Mouse (Mus musculus) testis, adult 2 months (tissue): ENCODE results near the gene Them7. TPM values are rescaled to one million over a fixed set of nuclear protein-coding genes. Genes with fewer than 3 reads are reported as not detected.

Source experiments
- H3K27ac ChIP-seq: fragments of 200-500 bp; 2 replicates; pipeline ENCODE4 v1.5.1; 2012; ENCODE audit warnings: low read depth, low read length; ENCODE audit not compliant: control insufficient read depth, insufficient read depth
- H3K27me3 ChIP-seq: fragments of 200-500 bp; 2 replicates; pipeline ENCODE4 v1.6.1; 2012; ENCODE audit warnings: mild to moderate bottlenecking, low read length, moderate library complexity; ENCODE audit not compliant: control insufficient read depth, insufficient read depth
- H3K36me3 ChIP-seq: fragments of 200-500 bp; 2 replicates; pipeline ENCODE4 v1.6.1; 2012; ENCODE audit warnings: mild to moderate bottlenecking, low read length; ENCODE audit not compliant: control insufficient read depth, insufficient read depth
- H3K4me1 ChIP-seq: fragments of 200-500 bp; 2 replicates; pipeline ENCODE4 v1.6.1; 2012; ENCODE audit warnings: low read length; ENCODE audit not compliant: control insufficient read depth, insufficient read depth
- H3K4me3 ChIP-seq: fragments of 200-500 bp; 2 replicates; pipeline ENCODE4 v1.5.1; 2012; ENCODE audit warnings: low read depth, mild to moderate bottlenecking, low read length, moderate library complexity, mixed read lengths; ENCODE audit not compliant: control insufficient read depth
- CTCF ChIP-seq: fragments of 200-500 bp; IDR thresholded peaks from 2 replicates; pipeline ENCODE4 v1.5.1; 2012; ENCODE audit warnings: low read depth, mild to moderate bottlenecking, inconsistent platforms, low read length, moderate library complexity; ENCODE audit not compliant: control insufficient read depth, insufficient read depth, insufficient replicate concordance
- POLR2A ChIP-seq: fragments of 200-500 bp; IDR thresholded peaks from 2 replicates; pipeline ENCODE4 v1.6.1; 2012; ENCODE audit warnings: low read depth, mild to moderate bottlenecking, inconsistent platforms, low read length, moderate library complexity; ENCODE audit not compliant: control insufficient read depth
- polyA plus RNA-seq: library from polyadenylated mRNA; depleted of rRNA; stranded (reverse); fragments of >200 nt; gene quantifications from 2 replicates; pipeline ENCODE4 v1.2.3, GENCODE M21; 2012

The Them7 gene
- polyA plus RNA-seq, 1 experiment, result 0.56 TPM

- peaks cover 3% of the 10 kb centered on the region; the same call in 1 of the 2 replicates for H3K4me1 ChIP-seq
- no peak overlapping the region for H3K27ac ChIP-seq
- H3K36me3 ChIP-seq, result no peaks in the 10 kb centered on the region
- no peaks in the 10 kb centered on the region for H3K27me3 ChIP-seq
- TF ChIP-seq CTCF, result no peak
- TF ChIP-seq POLR2A, result no peak
- H3K4me3 ChIP-seq, result no peak overlapping the region
Measured at GRCm38 (mm10) chr2:105375261-105375660, 151.1 kb downstream of the Them7 start.

- no peak overlapping the region for H3K27ac ChIP-seq
- H3K36me3 ChIP-seq, result no peaks in the 10 kb centered on the region
- H3K27me3 ChIP-seq, result no peaks in the 10 kb centered on the region
- H3K4me3 ChIP-seq, result no peak overlapping the region
- H3K4me1 ChIP-seq, result peaks cover 2% of the 10 kb centered on the region; the same call in 1 of the 2 replicates
- no peak for TF ChIP-seq POLR2A
- TF ChIP-seq CTCF, result no peak
Measured at GRCm38 (mm10) chr2:105375705-105376104, 151.6 kb downstream of the Them7 start.

- H3K4me3 ChIP-seq, result no peak overlapping the region
- H3K27ac ChIP-seq, result no peak overlapping the region
- H3K4me1 ChIP-seq, result no peaks in the 10 kb centered on the region
- no peaks in the 10 kb centered on the region for H3K36me3 ChIP-seq
- no peaks in the 10 kb centered on the region for H3K27me3 ChIP-seq
- TF ChIP-seq CTCF, result no peak
Measured at GRCm38 (mm10) chr2:105379682-105380081, 155.6 kb downstream of the Them7 start.

- Histone ChIP-seq H3K27ac (no peak overlapping the region), H3K27me3 (no peaks in the 10 kb centered on the region), H3K4me3 (no peak overlapping the region), H3K4me1 (no peaks in the 10 kb centered on the region), H3K36me3 (no peaks in the 10 kb centered on the region)
- TF ChIP-seq CTCF, result no peak
- TF ChIP-seq POLR2A, result no peak
Measured at GRCm38 (mm10) chr2:105380757-105381319, 156.7 kb downstream of the Them7 start.

- Histone ChIP-seq H3K36me3 (no peaks in the 10 kb centered on the region), H3K27me3 (no peaks in the 10 kb centered on the region), H3K4me3 (no peak overlapping the region), H3K27ac (no peak overlapping the region), H3K4me1 (no peaks in the 10 kb centered on the region)
- no peak for TF ChIP-seq CTCF
- no peak for TF ChIP-seq POLR2A
Measured at GRCm38 (mm10) chr2:105383063-105383462, 158.9 kb downstream of the Them7 start.

- Histone ChIP-seq H3K4me1 (no peaks in the 10 kb centered on the region), H3K4me3 (no peak overlapping the region), H3K36me3 (no peaks in the 10 kb centered on the region), H3K27me3 (no peaks in the 10 kb centered on the region), H3K27ac (no peak overlapping the region)
- TF ChIP-seq POLR2A (no peak), CTCF (no peak)
Measured at GRCm38 (mm10) chr2:105384998-105385397, 160.9 kb downstream of the Them7 start.

GRCm38 (mm10) chr2:105386418-105386817 is 162.3 kb downstream of the Them7 start:
- Histone ChIP-seq H3K27me3 (no peaks in the 10 kb centered on the region), H3K4me1 (no peaks in the 10 kb centered on the region), H3K36me3 (no peaks in the 10 kb centered on the region), H3K4me3 (no peak overlapping the region), H3K27ac (no peak overlapping the region)
- TF ChIP-seq POLR2A (no peak), CTCF (no peak)

- Histone ChIP-seq H3K27ac (no peak overlapping the region), H3K4me3 (no peak overlapping the region), H3K27me3 (no peaks in the 10 kb centered on the region), H3K4me1 (no peaks in the 10 kb centered on the region), H3K36me3 (no peaks in the 10 kb centered on the region)
- TF ChIP-seq POLR2A (no peak), CTCF (no peak)
Measured at GRCm38 (mm10) chr2:105389007-105389890, 165.1 kb downstream of the Them7 start.
